Mouse (Mus musculus): ENCODE data around the gene Hcst. TPM values are rescaled to one million over a fixed set of nuclear protein-coding genes. Genes with fewer than 3 reads are reported as not detected.

Gene Hcst
- total and polyA plus RNA-seq, 3 experiments: 7.1 to 28.1 TPM; not detected in 1

GRCm38 (mm10) chr7:30394379-30394778, 25.3 kb downstream of the Hcst start (continued):
- TF ChIP-seq KAT2A (conservative IDR thresholded peaks at IDR 0.05; ENCODE audit: low read depth, low read length) (no peak), ETS1 (IDR thresholded peaks at IDR 0.05; ENCODE audit: low read depth, low read length) (peak; percentile 66), USF1 (IDR thresholded peaks at IDR 0.05; ENCODE audit: low read depth, low read length) (no peak), NELFE (IDR thresholded peaks at IDR 0.05; ENCODE audit: low read depth, low read length) (no peak), POLR2AphosphoS2 (IDR thresholded peaks at IDR 0.05; ENCODE audit: low read length) (no peak), MAZ (IDR thresholded peaks at IDR 0.05; ENCODE audit: low read depth, low read length) (no peak), TCF12 (IDR thresholded peaks at IDR 0.05; ENCODE audit: low read depth, low read length) (no peak), TAL1 (IDR thresholded peaks at IDR 0.05; ENCODE audit: low read length) (no peak), GABPA (IDR thresholded peaks at IDR 0.05; ENCODE audit: low read depth, low read length) (no peak), E2F4 (IDR thresholded peaks at IDR 0.05; ENCODE audit: borderline replicate concordance, low read depth, low read length) (no peak), UBTF (IDR thresholded peaks at IDR 0.05; ENCODE audit: borderline replicate concordance, insufficient read depth, low read depth, low read length) (no peak), TBP (IDR thresholded peaks at IDR 0.05; ENCODE audit: low read depth, low read length) (peak; percentile 78)

- TF ChIP-seq MXI1 (IDR thresholded peaks at IDR 0.05; ENCODE audit: low read depth, low read length): no peak
- TF ChIP-seq POLR2AphosphoS2 (IDR thresholded peaks at IDR 0.05; ENCODE audit: low read length): no peak
- no peak for TF ChIP-seq MAX (IDR thresholded peaks at IDR 0.05; ENCODE audit: low read length)
- no peak for TF ChIP-seq SIN3A (IDR thresholded peaks at IDR 0.05; ENCODE audit: low read length)
- no peak for TF ChIP-seq TAL1 (IDR thresholded peaks at IDR 0.05; ENCODE audit: low read length)
- TF ChIP-seq CTCF (IDR thresholded peaks at IDR 0.05 in 2 of 3, conservative IDR thresholded peaks at IDR 0.05 in 1 of 3; ENCODE audit: control insufficient read depth in 1 of 3, insufficient read depth in 1 of 3, low read depth in 2 of 3, low read length in 3 of 3, poor library complexity in 1 of 3, severe bottlenecking in 1 of 3): no peak
- no peak for TF ChIP-seq GABPA (IDR thresholded peaks at IDR 0.05; ENCODE audit: low read depth, low read length)
- Histone ChIP-seq H3K27me3 (ENCODE audit: control insufficient read depth in 1 of 2, insufficient read depth in 2 of 2, low read length in 2 of 2) (no peaks in the 10 kb centered on the region), H3K9ac (ENCODE audit: control insufficient read depth, low read depth, low read length, poor library complexity, severe bottlenecking) (peak overlapping the region; percentile 69; the same call in 1 of the 2 replicates), H3K79me2 (ENCODE audit: control insufficient read depth, insufficient read depth, low read length, poor library complexity) (no peaks in the 10 kb centered on the region), H3K4me1 (ENCODE audit: control insufficient read depth in 1 of 2, insufficient read depth in 2 of 2, low read length in 2 of 2) (peaks cover 0 to 19% of the 10 kb centered on the region in 2 experiments; a peak in 2 of 4 replicates), H3K4me3 (ENCODE audit: control insufficient read depth in 1 of 2, insufficient read depth in 1 of 2, low read depth in 2 of 2, low read length in 2 of 2) (no peak overlapping the region; a peak in 1 of 4 replicates), H3K9me3 (replicated peaks; ENCODE audit: insufficient read depth, low read length) (no peaks in the 10 kb centered on the region), H3K36me3 (ENCODE audit: control insufficient read depth in 1 of 2, insufficient read depth in 2 of 2, low read length in 2 of 2) (no peaks in the 10 kb centered on the region; a peak in 1 of 4 replicates), H3K27ac (ENCODE audit: control insufficient read depth, low read depth, low read length) (peak overlapping the region; percentile 92)
- no peak for DNase-seq (ENCODE audit: low read depth, low spot score)
Observed at GRCm38 (mm10) chr7:30393631-30394030, 26.0 kb downstream of the Hcst start.

- peaks cover 0 to 19% of the 10 kb centered on the region in 2 experiments; a peak in 2 of 4 replicates for H3K4me1 ChIP-seq (ENCODE audit: control insufficient read depth in 1 of 2, insufficient read depth in 2 of 2, low read length in 2 of 2)
- H3K9me3 ChIP-seq (replicated peaks; ENCODE audit: insufficient read depth, low read length): no peaks in the 10 kb centered on the region
- no peak overlapping the region for H3K9ac ChIP-seq (ENCODE audit: control insufficient read depth, low read depth, low read length, poor library complexity, severe bottlenecking)
- H3K27me3 ChIP-seq (ENCODE audit: control insufficient read depth in 1 of 2, insufficient read depth in 2 of 2, low read length in 2 of 2): no peaks in the 10 kb centered on the region
- no peak for TF ChIP-seq MXI1 (IDR thresholded peaks at IDR 0.05; ENCODE audit: low read depth, low read length)
- TF ChIP-seq KAT2A (conservative IDR thresholded peaks at IDR 0.05; ENCODE audit: low read depth, low read length): no peak
- TF ChIP-seq JUND (IDR thresholded peaks at IDR 0.05; ENCODE audit: low read depth, low read length): no peak
- TF ChIP-seq E2F4 (IDR thresholded peaks at IDR 0.05; ENCODE audit: borderline replicate concordance, low read depth, low read length): no peak
- TF ChIP-seq TBP (IDR thresholded peaks at IDR 0.05; ENCODE audit: low read depth, low read length): no peak
- TF ChIP-seq MYB (IDR thresholded peaks at IDR 0.05; ENCODE audit: low read depth, low read length): no peak
- TF ChIP-seq ZKSCAN1 (IDR thresholded peaks at IDR 0.05; ENCODE audit: low read depth, low read length): no peak
- no peak for TF ChIP-seq HCFC1 (IDR thresholded peaks at IDR 0.05; ENCODE audit: low read depth, low read length)
- TF ChIP-seq ZC3H11A (IDR thresholded peaks at IDR 0.05; ENCODE audit: low read depth, low read length): no peak
- no peak for TF ChIP-seq CTCF (IDR thresholded peaks at IDR 0.05 in 2 of 3, conservative IDR thresholded peaks at IDR 0.05 in 1 of 3; ENCODE audit: control insufficient read depth in 1 of 3, insufficient read depth in 1 of 3, low read depth in 2 of 3, low read length in 3 of 3, poor library complexity in 1 of 3, severe bottlenecking in 1 of 3)
- no peak for DNase-seq (ENCODE audit: low read depth, low spot score)
- H3K27ac ChIP-seq (ENCODE audit: control insufficient read depth, low read depth, low read length): no peak overlapping the region
- H3K79me2 ChIP-seq (ENCODE audit: control insufficient read depth, insufficient read depth, low read length, poor library complexity): no peaks in the 10 kb centered on the region
- no peak overlapping the region for H3K4me3 ChIP-seq (ENCODE audit: control insufficient read depth in 1 of 2, insufficient read depth in 1 of 2, low read depth in 2 of 2, low read length in 2 of 2)
- no peaks in the 10 kb centered on the region; a peak in 1 of 4 replicates for H3K36me3 ChIP-seq (ENCODE audit: control insufficient read depth in 1 of 2, insufficient read depth in 2 of 2, low read length in 2 of 2)
Observed at GRCm38 (mm10) chr7:30392746-30393520, 26.7 kb downstream of the Hcst start.

Measured in MEL (cell line).